Mouse (Mus musculus) testis, adult 2 months (tissue): ENCODE data around the gene B3galt5. TPM values are rescaled to one million over a fixed set of nuclear protein-coding genes. Genes with fewer than 3 reads are reported as not detected.

Experiments
- H3K27ac ChIP-seq: fragments of 200-500 bp; 2 replicates; pipeline ENCODE4 v1.5.1; 2012; ENCODE audit warnings: low read depth, low read length; ENCODE audit not compliant: control insufficient read depth, insufficient read depth
- H3K27me3 ChIP-seq: fragments of 200-500 bp; 2 replicates; pipeline ENCODE4 v1.6.1; 2012; ENCODE audit warnings: mild to moderate bottlenecking, low read length, moderate library complexity; ENCODE audit not compliant: control insufficient read depth, insufficient read depth
- H3K36me3 ChIP-seq: fragments of 200-500 bp; 2 replicates; pipeline ENCODE4 v1.6.1; 2012; ENCODE audit warnings: mild to moderate bottlenecking, low read length; ENCODE audit not compliant: control insufficient read depth, insufficient read depth
- H3K4me1 ChIP-seq: fragments of 200-500 bp; 2 replicates; pipeline ENCODE4 v1.6.1; 2012; ENCODE audit warnings: low read length; ENCODE audit not compliant: control insufficient read depth, insufficient read depth
- H3K4me3 ChIP-seq: fragments of 200-500 bp; 2 replicates; pipeline ENCODE4 v1.5.1; 2012; ENCODE audit warnings: low read depth, mild to moderate bottlenecking, low read length, moderate library complexity, mixed read lengths; ENCODE audit not compliant: control insufficient read depth
- CTCF ChIP-seq: fragments of 200-500 bp; IDR thresholded peaks from 2 replicates; pipeline ENCODE4 v1.5.1; 2012; ENCODE audit warnings: low read depth, mild to moderate bottlenecking, inconsistent platforms, low read length, moderate library complexity; ENCODE audit not compliant: control insufficient read depth, insufficient read depth, insufficient replicate concordance
- POLR2A ChIP-seq: fragments of 200-500 bp; IDR thresholded peaks from 2 replicates; pipeline ENCODE4 v1.6.1; 2012; ENCODE audit warnings: low read depth, mild to moderate bottlenecking, inconsistent platforms, low read length, moderate library complexity; ENCODE audit not compliant: control insufficient read depth
- polyA plus RNA-seq: library from polyadenylated mRNA; depleted of rRNA; stranded (reverse); fragments of >200 nt; gene quantifications from 2 replicates; pipeline ENCODE4 v1.2.3, GENCODE M21; 2012; rRNA removed

Gene B3galt5
- polyA plus RNA-seq = not detected in 2 replicates

GRCm38 (mm10) chr16:96235366-96235970, at the start of gene B3galt5:
Gene B3galt5, plus strand, starts transcription at chr16:96235801.
- Histone ChIP-seq H3K27ac (no peak within 1 kb of the TSS), H3K36me3 (no peaks in the 10 kb centered on the region), H3K27me3 (no peaks in the 10 kb centered on the region), H3K4me1 (peaks cover 10% of the 10 kb centered on the region), H3K4me3 (no peak within 1 kb of the TSS; the same call in 1 of the 2 replicates)
- TF ChIP-seq POLR2A (no peak), CTCF (no peak)

GRCm38 (mm10) chr16:96187619-96188018, 48.0 kb upstream of the B3galt5 start:
- Histone ChIP-seq H3K4me1 (peaks cover 6% of the 10 kb centered on the region), H3K27ac (no peak overlapping the region), H3K4me3 (no peak overlapping the region), H3K27me3 (no peaks in the 10 kb centered on the region), H3K36me3 (no peaks in the 10 kb centered on the region; the same call in 1 of the 2 replicates)
- TF ChIP-seq CTCF (no peak), POLR2A (no peak)

GRCm38 (mm10) chr16:96191531-96192506, 43.8 kb upstream of the B3galt5 start, which contains the start of gene Lca5l:
Gene Lca5l, minus strand, starts transcription at chr16:96192271.
- H3K36me3 ChIP-seq = no peaks in the 10 kb centered on the region; the same call in 1 of the 2 replicates
- peaks cover 6% of the 10 kb centered on the region for H3K4me1 ChIP-seq
- TF ChIP-seq CTCF = no peak
- TF ChIP-seq POLR2A = peak; percentile 96
- peak within 1 kb of the TSS; percentile 88 for H3K27ac ChIP-seq
- peak within 1 kb of the TSS; percentile 82 for H3K4me3 ChIP-seq
- H3K27me3 ChIP-seq = no peaks in the 10 kb centered on the region

GRCm38 (mm10) chr16:96199913-96200701, 35.5 kb upstream of the B3galt5 start, which contains the start of gene Sh3bgr:
Gene Sh3bgr, plus strand, starts transcription at chr16:96200450.
- Histone ChIP-seq H3K4me3 (peak within 1 kb of the TSS; percentile 66), H3K4me1 (peaks cover 9% of the 10 kb centered on the region), H3K27ac (peak within 1 kb of the TSS; percentile 75), H3K36me3 (no peaks in the 10 kb centered on the region), H3K27me3 (no peaks in the 10 kb centered on the region)
- TF ChIP-seq POLR2A = no peak
- no peak for TF ChIP-seq CTCF

- Histone ChIP-seq H3K4me1 (peaks cover 9% of the 10 kb centered on the region), H3K36me3 (no peaks in the 10 kb centered on the region), H3K27ac (peak overlapping the region; percentile 75), H3K27me3 (no peaks in the 10 kb centered on the region), H3K4me3 (peak overlapping the region; percentile 66)
- TF ChIP-seq CTCF (no peak), POLR2A (no peak)
Measured at GRCm38 (mm10) chr16:96200702-96201028, 34.9 kb upstream of the B3galt5 start.

- H3K4me3 ChIP-seq = no peak overlapping the region
- no peaks in the 10 kb centered on the region for H3K36me3 ChIP-seq
- TF ChIP-seq CTCF (no peak), POLR2A (no peak)
- H3K27me3 ChIP-seq = no peaks in the 10 kb centered on the region
- no peak overlapping the region for H3K27ac ChIP-seq
- H3K4me1 ChIP-seq = peaks cover 9% of the 10 kb centered on the region
Measured at GRCm38 (mm10) chr16:96201485-96202232, 33.9 kb upstream of the B3galt5 start.
